Mouse (Mus musculus) heart, embryonic 10.5 days (tissue): ENCODE measurements around the gene Lyg1. TPM values are rescaled to one million over a fixed set of nuclear protein-coding genes. Genes with fewer than 3 reads are reported as not detected.
"Not testable (repeated sequence)": the region's sequence is repeated elsewhere in the genome, so short reads cannot be mapped to it uniquely, and the experiment has no call there.

ENCODE experiments used
- DNase-seq: peaks from one replicate; pipeline ENCODE4 v3.0.0-alpha.2; 2017; ENCODE audit warnings: low spot score
- H3K27ac ChIP-seq: fragments of 300-500 bp; sonication (generic); 2 replicates; pipeline ENCODE4 v1.5.1; 2016; ENCODE audit warnings: mild to moderate bottlenecking
- H3K27me3 ChIP-seq: fragments of 300-500 bp; sonication (generic); 2 replicates; pipeline ENCODE4 v1.6.1; 2016; ENCODE audit warnings: mild to moderate bottlenecking; ENCODE audit not compliant: poor library complexity, insufficient read depth, severe bottlenecking
- H3K36me3 ChIP-seq: fragments of 300-500 bp; sonication (generic); 2 replicates; pipeline ENCODE4 v1.6.1; 2016; ENCODE audit warnings: mild to moderate bottlenecking, moderate library complexity
- H3K4me1 ChIP-seq: fragments of 300-500 bp; sonication (generic); 2 replicates; pipeline ENCODE4 v1.6.1; 2016; ENCODE audit warnings: mild to moderate bottlenecking
- H3K4me3 ChIP-seq: fragments of 300-500 bp; sonication (generic); 2 replicates; pipeline ENCODE4 v1.5.1; 2016; ENCODE audit warnings: mild to moderate bottlenecking, moderate library complexity
- H3K9me3 ChIP-seq: fragments of 300-500 bp; sonication (generic); 2 replicates; pipeline ENCODE4 v1.6.1; 2016; ENCODE audit warnings: mild to moderate bottlenecking, moderate library complexity
- WGBS: fragments of 180-500 bp; shearing (Covaris S2); methylation state at CpG from one replicate; pipeline ENCODE4 v1.1.7; 2016; 5-methylcytosine and 5-hydroxymethylcytosine counted together
- polyA plus RNA-seq: library from polyadenylated mRNA; unstranded; fragments of >200 nt; fragmentation: Nextera tagmentation; extraction: Ambion mirVana; gene quantifications from 2 replicates; pipeline ENCODE4 v1.2.1, GENCODE M21; 2016

Gene Lyg1
- polyA plus RNA-seq, 1 experiment from 2014 or later, result not detected

DNA sequence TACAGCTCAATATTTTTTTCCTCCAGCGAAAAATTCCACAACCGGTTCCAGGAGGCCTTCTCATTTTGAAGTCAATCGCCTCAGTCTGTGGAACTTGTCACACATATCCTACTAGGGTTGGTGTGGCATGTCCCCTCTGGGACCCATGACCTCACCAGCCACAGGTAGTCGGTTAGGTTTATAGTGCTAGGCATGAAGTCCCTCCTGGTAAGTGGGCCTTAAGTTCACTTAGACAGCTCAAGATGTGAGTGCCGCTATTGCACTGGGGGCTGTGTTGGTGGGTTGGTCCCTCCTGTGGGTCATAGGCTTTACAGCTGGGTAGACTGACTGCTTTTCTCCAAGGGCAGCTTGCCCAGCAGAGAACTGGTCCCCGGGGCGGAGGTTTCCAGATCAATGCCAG, 19.7 kb upstream of the Lyg1 start:
- 89% methylated on average over 7 of the region's 7 CpGs for WGBS
- peak; percentile 70 for DNase-seq
- no peaks in the 10 kb centered on the region for H3K36me3 ChIP-seq

DNA sequence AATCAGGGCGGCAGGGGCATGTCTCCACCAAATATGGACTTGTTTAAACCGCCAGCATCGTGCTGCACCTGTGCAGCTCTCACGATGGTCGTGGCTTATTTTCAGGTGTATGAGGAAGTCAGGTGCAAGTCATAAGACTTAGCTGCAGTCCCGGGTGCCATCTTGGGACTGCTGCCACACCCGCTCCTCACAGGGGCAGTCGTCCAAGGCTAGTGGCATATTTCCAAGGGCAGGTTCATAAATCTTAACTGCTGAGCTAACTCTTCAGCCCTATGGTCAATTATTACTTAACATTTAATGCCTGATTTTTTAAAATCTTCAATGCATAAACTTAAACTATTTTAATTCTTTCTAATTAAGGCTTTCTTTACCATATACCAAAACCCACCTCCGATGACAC, 19.1 kb upstream of the Lyg1 start:
- H3K27ac ChIP-seq, H3K27me3 ChIP-seq, H3K36me3 ChIP-seq, H3K4me3 ChIP-seq, H3K9me3 ChIP-seq, H3K4me1 ChIP-seq, DNase-seq: not testable (repeated sequence)
- WGBS, result 73% methylated on average over 9 of the region's 9 CpGs

More for the DNA sequence above, 19.7 kb upstream of the Lyg1 start:
- Histone ChIP-seq H3K4me3 (no peak overlapping the region), H3K27me3 (no peaks in the 10 kb centered on the region; the same call in 1 of the 2 replicates), H3K9me3 (no peaks in the 10 kb centered on the region), H3K27ac (no peak overlapping the region), H3K4me1 (no peaks in the 10 kb centered on the region)

DNA sequence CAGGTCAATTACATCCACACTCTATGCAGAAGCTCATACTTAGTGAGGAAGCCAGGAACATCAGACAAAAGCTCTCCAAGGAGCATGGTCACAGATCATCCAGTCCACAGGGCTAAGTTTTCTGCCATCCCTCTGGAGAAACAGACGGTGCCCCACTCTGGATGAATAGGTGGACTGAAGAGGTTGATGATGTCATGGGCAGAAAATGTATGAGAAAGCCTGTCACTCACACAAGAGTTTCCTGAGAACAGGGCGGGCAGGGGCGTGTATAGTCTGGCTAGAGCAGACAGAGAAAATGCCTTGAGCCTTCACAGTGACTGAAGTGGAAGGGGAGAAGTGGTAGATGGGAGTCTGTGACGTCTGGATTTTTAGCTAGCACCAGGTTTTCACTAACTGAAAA, 14.0 kb upstream of the Lyg1 start:
- H3K4me3 ChIP-seq, result no peak overlapping the region
- no peak for DNase-seq
- H3K27me3 ChIP-seq, result no peaks in the 10 kb centered on the region; the same call in 1 of the 2 replicates
- H3K9me3 ChIP-seq, result no peaks in the 10 kb centered on the region
- H3K4me1 ChIP-seq, result no peaks in the 10 kb centered on the region
- H3K36me3 ChIP-seq, result no peaks in the 10 kb centered on the region
- 31% methylated on average over 4 of the region's 4 CpGs for WGBS
- no peak overlapping the region for H3K27ac ChIP-seq

GRCm38 (mm10) chr1:37968746-37969145, 11.2 kb upstream of the Lyg1 start:
- no peak overlapping the region for H3K27ac ChIP-seq
- H3K27me3 ChIP-seq, result no peaks in the 10 kb centered on the region
- H3K9me3 ChIP-seq, result no peaks in the 10 kb centered on the region
- H3K4me1 ChIP-seq, result peaks cover 3% of the 10 kb centered on the region; the same call in 1 of the 2 replicates
- no peaks in the 10 kb centered on the region for H3K36me3 ChIP-seq
- H3K4me3 ChIP-seq, result no peak overlapping the region
- WGBS, result 87% methylated on average over 6 of the region's 6 CpGs
- DNase-seq, result no peak

DNA sequence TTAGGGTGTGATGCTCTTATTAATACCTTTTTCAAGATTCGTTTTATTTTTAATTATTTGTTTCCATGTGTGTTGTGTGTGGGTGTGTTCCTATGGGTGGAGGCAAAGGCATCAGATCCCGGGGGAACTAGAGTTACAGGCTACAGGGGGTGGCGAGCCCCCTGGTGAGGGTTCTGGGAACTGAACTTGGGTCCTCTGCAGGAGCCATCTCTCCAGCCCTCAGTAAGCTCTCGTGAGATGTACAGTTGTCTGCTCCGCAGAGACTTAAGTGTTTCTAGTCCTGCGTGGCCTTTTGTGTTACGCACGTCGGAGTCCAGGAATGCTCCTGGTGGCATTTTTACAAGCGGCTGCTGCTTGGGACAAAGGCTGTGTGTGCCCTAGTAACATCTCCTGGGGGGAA, 8.0 kb upstream of the Lyg1 start:
- Histone ChIP-seq H3K27me3 (no peaks in the 10 kb centered on the region), H3K4me3 (no peak overlapping the region)
- 68% methylated on average over 10 of the region's 10 CpGs for WGBS

GRCm38 (mm10) chr1:37959486-37959885, 1.9 kb upstream of the Lyg1 start:
- H3K4me3 ChIP-seq, result no peak overlapping the region
- no peak overlapping the region for H3K27ac ChIP-seq
- no peak for DNase-seq
- H3K9me3 ChIP-seq, result no peaks in the 10 kb centered on the region
- no peaks in the 10 kb centered on the region for H3K36me3 ChIP-seq
- no peaks in the 10 kb centered on the region for H3K27me3 ChIP-seq
- WGBS, result 81% methylated on average over 5 of the region's 5 CpGs
- H3K4me1 ChIP-seq, result no peaks in the 10 kb centered on the region

More for the DNA sequence above, 8.0 kb upstream of the Lyg1 start:
- no peak for DNase-seq
- no peak overlapping the region for H3K27ac ChIP-seq
- no peaks in the 10 kb centered on the region for H3K9me3 ChIP-seq
- H3K4me1 ChIP-seq, result peaks cover 3% of the 10 kb centered on the region; the same call in 1 of the 2 replicates
- no peaks in the 10 kb centered on the region for H3K36me3 ChIP-seq

DNA sequence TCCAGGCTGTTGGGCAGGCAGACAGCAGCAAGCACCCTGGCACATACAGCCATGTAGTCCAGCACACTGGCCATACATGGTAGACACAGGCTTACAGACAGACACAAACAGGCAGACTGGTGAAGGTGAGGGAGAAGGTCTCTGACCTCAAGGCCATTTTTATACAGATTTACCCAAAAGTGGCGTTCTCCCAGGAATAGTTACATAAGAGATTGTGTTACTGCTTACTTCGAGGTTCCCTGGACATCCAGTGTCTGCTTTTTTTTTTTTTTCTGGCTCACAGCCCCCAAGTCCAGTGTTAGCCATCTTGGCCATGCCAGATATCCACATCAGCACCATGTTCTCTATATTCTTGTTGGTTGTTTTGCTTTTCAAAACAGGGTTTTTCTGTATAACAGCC, 957 bp upstream of the Lyg1 start:
- WGBS, result 67% methylated on average over 2 of the region's 2 CpGs
- no peak for DNase-seq
- Histone ChIP-seq H3K9me3 (no peaks in the 10 kb centered on the region), H3K27ac (no peak overlapping the region), H3K4me1 (no peaks in the 10 kb centered on the region), H3K27me3 (no peaks in the 10 kb centered on the region), H3K36me3 (no peaks in the 10 kb centered on the region), H3K4me3 (no peak overlapping the region)

DNA sequence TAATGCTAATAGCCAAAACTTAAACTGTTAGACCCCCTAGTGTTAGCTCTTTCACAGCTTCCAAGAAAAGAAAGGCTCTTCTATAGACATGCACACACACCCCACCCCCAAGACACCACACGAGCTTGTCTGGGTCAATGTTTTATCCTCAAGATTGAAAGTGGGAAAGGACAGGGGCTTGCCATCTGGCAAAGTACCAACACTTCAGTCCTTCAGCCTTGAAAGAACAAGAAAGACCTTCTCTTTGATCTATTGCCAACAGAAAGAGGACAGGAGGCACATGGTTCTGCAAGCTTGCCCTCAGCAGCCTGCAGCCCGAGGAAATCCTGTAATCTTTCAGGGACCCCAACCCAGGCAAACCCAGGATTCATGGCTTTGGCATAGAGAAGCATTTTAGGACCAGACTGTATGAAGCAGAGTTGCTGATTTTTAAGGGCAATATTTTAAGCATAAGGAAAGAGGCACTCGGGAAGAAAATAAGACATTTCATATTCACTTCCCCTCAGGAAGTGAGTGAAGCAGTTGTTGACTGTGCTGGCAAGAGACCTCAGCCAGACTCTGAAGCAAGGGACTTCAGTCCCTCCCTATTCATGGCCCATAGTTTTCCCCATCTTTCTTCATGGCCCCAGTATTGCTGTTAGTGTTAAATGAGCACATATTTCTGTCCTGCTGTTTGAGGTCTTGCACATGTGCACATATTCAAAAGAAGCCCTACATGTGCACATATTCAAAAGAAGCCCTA, 698 bp downstream of the Lyg1 start:
- Histone ChIP-seq H3K36me3 (no peaks in the 10 kb centered on the region), H3K27ac (no peak overlapping the region), H3K27me3 (no peaks in the 10 kb centered on the region), H3K9me3 (no peaks in the 10 kb centered on the region), H3K4me1 (no peaks in the 10 kb centered on the region), H3K4me3 (no peak overlapping the region)
- DNase-seq, result no peak
- WGBS, result 44% methylated on average over 3 of the region's 3 CpGs

- DNase-seq, result no peak
- no peaks in the 10 kb centered on the region for H3K9me3 ChIP-seq
- H3K4me1 ChIP-seq, result no peaks in the 10 kb centered on the region
- 87% methylated on average over 2 of the region's 2 CpGs for WGBS
- H3K36me3 ChIP-seq, result no peaks in the 10 kb centered on the region
- H3K27me3 ChIP-seq, result no peaks in the 10 kb centered on the region
- no peak overlapping the region for H3K4me3 ChIP-seq
- H3K27ac ChIP-seq, result no peak overlapping the region
Measured at GRCm38 (mm10) chr1:37955251-37955650, 2.3 kb downstream of the Lyg1 start.

- no peak for DNase-seq
- Histone ChIP-seq H3K27me3 (no peaks in the 10 kb centered on the region), H3K4me3 (no peak overlapping the region), H3K9me3 (no peaks in the 10 kb centered on the region), H3K4me1 (no peaks in the 10 kb centered on the region), H3K27ac (no peak overlapping the region), H3K36me3 (no peaks in the 10 kb centered on the region)
- WGBS, result 57% methylated on average over 7 of the region's 7 CpGs
Measured at GRCm38 (mm10) chr1:37954786-37955185, 2.8 kb downstream of the Lyg1 start.

DNA sequence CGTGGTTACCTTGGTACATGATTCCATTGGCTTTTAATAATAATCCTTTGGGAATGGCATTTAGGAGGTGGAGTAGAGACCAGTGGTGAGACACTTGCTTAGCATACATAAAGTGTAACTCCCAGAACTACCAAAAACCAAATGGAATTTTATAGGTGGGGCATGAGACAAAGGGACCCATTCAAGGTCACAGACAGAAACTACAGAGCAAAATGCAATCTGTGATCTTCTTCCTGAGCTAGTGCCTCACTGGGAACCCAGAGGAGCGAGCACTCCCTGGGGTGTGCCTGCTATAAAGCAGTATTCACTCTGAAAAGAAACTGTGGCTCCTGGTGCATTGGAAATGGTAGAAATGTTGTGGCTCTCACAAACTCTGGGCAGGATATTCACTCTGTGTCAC, 8.7 kb downstream of the Lyg1 start:
- DNase-seq, result no peak
- no peaks in the 10 kb centered on the region for H3K36me3 ChIP-seq
- WGBS, result 70% methylated on average over 2 of the region's 2 CpGs
- H3K4me3 ChIP-seq, result no peak overlapping the region
- H3K4me1 ChIP-seq, result no peaks in the 10 kb centered on the region
- H3K9me3 ChIP-seq, result no peaks in the 10 kb centered on the region
- H3K27me3 ChIP-seq, result no peaks in the 10 kb centered on the region
- no peak overlapping the region for H3K27ac ChIP-seq

- Histone ChIP-seq H3K4me1 (no peaks in the 10 kb centered on the region), H3K27ac (no peak overlapping the region), H3K4me3 (no peak overlapping the region), H3K9me3 (no peaks in the 10 kb centered on the region), H3K36me3 (no peaks in the 10 kb centered on the region), H3K27me3 (no peaks in the 10 kb centered on the region)
- DNase-seq, result no peak
- 17% methylated on average over 3 of the region's 3 CpGs for WGBS
Measured at GRCm38 (mm10) chr1:37931806-37932205, 25.8 kb downstream of the Lyg1 start.

GRCm38 (mm10) chr1:37925971-37926370, 31.6 kb downstream of the Lyg1 start:
- 83% methylated on average over 8 of the region's 8 CpGs for WGBS
- Histone ChIP-seq H3K27ac (no peak overlapping the region), H3K9me3 (no peaks in the 10 kb centered on the region), H3K4me1 (no peaks in the 10 kb centered on the region), H3K4me3 (no peak overlapping the region), H3K36me3 (no peaks in the 10 kb centered on the region), H3K27me3 (no peaks in the 10 kb centered on the region)
- no peak for DNase-seq

- WGBS, result 52% methylated on average over 8 of the region's 8 CpGs
- Histone ChIP-seq H3K4me1 (peaks cover 3% of the 10 kb centered on the region; the same call in 1 of the 2 replicates), H3K4me3 (no peak overlapping the region), H3K27me3 (no peaks in the 10 kb centered on the region), H3K9me3 (no peaks in the 10 kb centered on the region), H3K36me3 (no peaks in the 10 kb centered on the region), H3K27ac (no peak overlapping the region)
- DNase-seq, result no peak
Measured at GRCm38 (mm10) chr1:37922536-37922935, 35.0 kb downstream of the Lyg1 start.
